Comparison of ENCODE assay signal across 8 mouse cellular contexts in the genomic region with DNA sequence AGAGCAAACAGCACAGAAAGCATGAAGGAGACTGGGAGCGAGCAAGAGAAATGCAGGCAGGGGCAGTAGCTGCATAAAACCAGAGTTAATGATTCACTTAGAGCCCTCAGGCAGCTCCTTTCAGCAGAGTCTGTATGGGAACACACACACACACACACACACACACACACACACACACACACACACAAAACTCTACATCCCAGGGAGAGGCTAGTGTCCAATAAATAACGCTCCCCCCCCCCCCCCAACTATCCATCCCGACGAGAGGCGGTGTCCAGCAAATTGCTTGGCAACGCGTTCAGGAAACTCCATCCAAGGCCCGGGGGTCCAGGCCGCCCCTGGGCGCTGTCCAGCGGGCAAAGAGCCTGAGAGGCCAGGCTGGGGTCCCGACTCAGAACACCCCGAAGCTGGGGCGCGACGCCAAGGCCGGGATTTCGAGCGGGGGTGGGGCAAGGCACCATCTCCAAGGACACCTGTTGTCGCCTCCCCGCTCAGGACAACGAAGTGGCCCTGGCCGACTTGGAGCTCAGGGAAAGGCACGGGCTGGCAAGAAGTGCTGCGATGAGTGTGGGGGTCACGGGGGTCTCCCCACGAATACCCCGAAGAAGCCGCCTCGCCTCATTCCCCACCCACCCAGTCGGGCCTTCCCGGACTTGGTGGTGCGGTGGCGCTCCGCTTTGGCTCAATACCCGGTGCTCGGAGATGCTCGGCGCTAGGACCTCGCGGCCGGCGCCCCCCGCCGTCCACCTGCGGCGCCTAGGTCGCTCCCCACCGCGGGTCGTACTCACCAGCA. TPM values are rescaled to one million over a fixed set of nuclear protein-coding genes. Genes with fewer than 3 reads are reported as not detected.
DNase-seq lines count a peak whose midpoint lies in the region; ATAC-seq lines count a peak whose summit lies in the region.

No protein-coding gene starts in this region.

- peak; percentile 29 for DNase-seq in CD4-positive, CD25-positive, alpha-beta regulatory T cell, adult 2 months (ENCODE audit: low read depth, low spot score)
- DNase-seq in c-Kit-positive CD71-positive TER-119-negative erythroid progenitor cells, embryonic 14.5 days (ENCODE audit: low read depth), result peak; percentile 28
- DNase-seq in forelimb bud, embryonic 11.5 days (ENCODE audit: low read depth, low spot score), result peak; percentile 37
- DNase-seq in hindbrain, embryonic 10.5 days (ENCODE audit: low spot score), result peak; percentile 68
- peak; percentile 78 to 85 for DNase-seq in layer of hippocampus, postnatal 10 days (ENCODE audit: low spot score in 2 of 2)
- DNase-seq in right cerebral cortex, postnatal 14 days, result peak; percentile 45

- WGBS in hindbrain, embryonic 10.5 days, result under 1% methylated on average over 51 of the region's 51 CpGs
- WGBS in macrophage (ENCODE audit: missing documents), result 4% methylated on average over 42 of the region's 51 CpGs

- no peaks in the 10 kb centered on the region for H3K79me2 ChIP-seq in macrophage (ENCODE audit: inconsistent target)

- no peak for ATAC-seq in CD4-positive, CD25-positive, alpha-beta regulatory T cell, adult 4 months

- H3K4me3 ChIP-seq in hindbrain, embryonic 10.5 days, result peak overlapping the region; percentile 83
- H3K4me3 ChIP-seq in macrophage (ENCODE audit: inconsistent target), result peak overlapping the region; percentile 5; the same call in 1 of the 2 replicates

- H3K27me3 ChIP-seq in hindbrain, embryonic 10.5 days (ENCODE audit: insufficient read depth, poor library complexity, severe bottlenecking), result peaks cover 25% of the 10 kb centered on the region

- peak overlapping the region; percentile 88 for H3K27ac ChIP-seq in hindbrain, embryonic 10.5 days
- H3K27ac ChIP-seq in macrophage, result no peak overlapping the region

- no peaks in the 10 kb centered on the region for H3K36me3 ChIP-seq in hindbrain, embryonic 10.5 days
- no peaks in the 10 kb centered on the region for H3K36me3 ChIP-seq in macrophage (ENCODE audit: inconsistent target)

- peaks cover 25% of the 10 kb centered on the region for H3K4me1 ChIP-seq in hindbrain, embryonic 10.5 days (replicated peaks)

- no peaks in the 10 kb centered on the region for H3K9me3 ChIP-seq in hindbrain, embryonic 10.5 days

RNA-seq across cellular contexts. Expression of gene Ston2, which starts 9.8 kb away (rescaled TPM):
- under 1 TPM; 0.08 to 0.47 TPM for polyA plus RNA-seq in CD4-positive, CD25-positive, alpha-beta regulatory T cell, adult 4 months (2017; shearing (Covaris generic))
- polyA plus RNA-seq in hindbrain, embryonic 10.5 days (2016; fragmentation: Nextera tagmentation; extraction: Ambion mirVana), result 9.2 and 9.4 TPM in 2 replicates
- total RNA-seq in layer of hippocampus, postnatal 10 days (2021), result 10 to 100 TPM; 28.8 to 33.1 TPM
- 10 to 100 TPM in 10 of 26 experiments, 1 to 10 TPM in 16; 1.0 to 33.0 (median 5.4) TPM for total RNA-seq in macrophage (2018; cell fraction: chromatin; rRNA removed)
- 1 to 10 TPM in 24 of 26 experiments, under 1 TPM in 2; 0.91 to 9.6 (median 3.1) TPM for total RNA-seq in macrophage (2018; cell fraction: cytosol; rRNA removed)
- 10 to 100 TPM in 11 of 26 experiments, 1 to 10 TPM in 15; 1.2 to 41.2 (median 8.7) TPM for total RNA-seq in macrophage (2018; cell fraction: nucleus; rRNA removed)
- 3.0 to 5.3 TPM (median 5.0 TPM) in 3 replicates for polyA plus RNA-seq in macrophage (2018)

Comparison
In these comparisons a context has a peak if more than half of its experiments do, and no peak if none do; other contexts are left out.
1. DNase-seq: peak in every context shown above with its lines; median percentile 82 in layer of hippocampus, postnatal 10 days; 68 in hindbrain, embryonic 10.5 days; 45 in right cerebral cortex, postnatal 14 days; 37 in forelimb bud, embryonic 11.5 days; 29 in CD4-positive, CD25-positive, alpha-beta regulatory T cell, adult 2 months; 28 in c-Kit-positive CD71-positive TER-119-negative erythroid progenitor cells, embryonic 14.5 days.